Mouse (Mus musculus): ENCODE results near the gene Ifng. TPM values are rescaled to one million over a fixed set of nuclear protein-coding genes. Genes with fewer than 3 reads are reported as not detected.

The Ifng gene
- polyA plus RNA-seq, 1 experiment from 2014 or later = not detected

DNA sequence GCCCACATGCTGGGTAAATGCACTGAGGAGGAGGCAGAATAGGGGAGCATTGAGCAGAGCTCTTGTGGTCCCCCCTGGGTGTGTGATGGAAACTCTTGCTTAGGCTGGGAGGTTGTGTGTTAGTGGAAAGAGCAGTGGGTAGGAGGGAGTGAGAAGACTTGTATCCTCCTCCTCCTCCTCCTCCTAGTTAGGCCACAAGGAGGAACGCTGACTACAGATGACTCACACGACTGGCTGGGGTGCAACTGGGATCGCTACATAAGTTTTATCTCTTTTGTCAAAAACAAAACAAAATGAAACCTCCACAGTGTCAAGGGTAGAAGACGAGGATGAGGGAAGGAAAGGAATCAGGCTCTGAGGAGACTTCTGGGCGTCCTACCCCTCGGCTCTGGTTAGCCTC lies 2.2 kb downstream of the Ifng start:
- Histone ChIP-seq H3K4me2 (ENCODE audit: low read depth, low read length) (no peak overlapping the region), H3K27me3 (ENCODE audit: control insufficient read depth, insufficient read depth, low read length) (no peaks in the 10 kb centered on the region), H3K4me3 (ENCODE audit: low read depth, low read length) (no peak overlapping the region), H3K9ac (replicated peaks; ENCODE audit: low read depth, low read length) (no peak overlapping the region), H3K9me3 (ENCODE audit: control insufficient read depth, low read length) (no peaks in the 10 kb centered on the region), H3K27ac (ENCODE audit: low read depth, low read length) (no peak overlapping the region), H3K4me1 (ENCODE audit: control insufficient read depth, insufficient read depth, low read length) (no peaks in the 10 kb centered on the region), H3K36me3 (ENCODE audit: control insufficient read depth, insufficient read depth, low read length) (no peaks in the 10 kb centered on the region)
- 90% methylated on average over 6 of the region's 6 CpGs for WGBS
- no peak for ATAC-seq (ENCODE audit: low read depth)

DNA sequence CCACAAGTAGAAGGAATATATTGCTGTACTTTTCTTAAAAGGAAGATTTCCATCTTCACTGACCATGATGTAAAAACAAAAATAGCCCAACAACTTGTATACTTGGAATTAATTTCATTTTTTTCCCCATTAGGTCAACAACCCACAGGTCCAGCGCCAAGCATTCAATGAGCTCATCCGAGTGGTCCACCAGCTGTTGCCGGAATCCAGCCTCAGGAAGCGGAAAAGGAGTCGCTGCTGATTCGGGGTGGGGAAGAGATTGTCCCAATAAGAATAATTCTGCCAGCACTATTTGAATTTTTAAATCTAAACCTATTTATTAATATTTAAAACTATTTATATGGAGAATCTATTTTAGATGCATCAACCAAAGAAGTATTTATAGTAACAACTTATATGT lies 4.2 kb downstream of the Ifng start:
- H3K9ac ChIP-seq (replicated peaks; ENCODE audit: low read depth, low read length) = no peak overlapping the region
- H3K9me3 ChIP-seq (ENCODE audit: control insufficient read depth, low read length) = no peaks in the 10 kb centered on the region
- H3K27me3 ChIP-seq (ENCODE audit: control insufficient read depth, insufficient read depth, low read length) = no peaks in the 10 kb centered on the region
- no peak overlapping the region for H3K4me2 ChIP-seq (ENCODE audit: low read depth, low read length)
- WGBS = 95% methylated on average over 6 of the region's 6 CpGs
- no peak overlapping the region for H3K27ac ChIP-seq (ENCODE audit: low read depth, low read length)
- no peaks in the 10 kb centered on the region for H3K4me1 ChIP-seq (ENCODE audit: control insufficient read depth, insufficient read depth, low read length)
- H3K36me3 ChIP-seq (ENCODE audit: control insufficient read depth, insufficient read depth, low read length) = no peaks in the 10 kb centered on the region
- no peak overlapping the region for H3K4me3 ChIP-seq (ENCODE audit: low read depth, low read length)
- ATAC-seq (ENCODE audit: low read depth) = no peak

DNA sequence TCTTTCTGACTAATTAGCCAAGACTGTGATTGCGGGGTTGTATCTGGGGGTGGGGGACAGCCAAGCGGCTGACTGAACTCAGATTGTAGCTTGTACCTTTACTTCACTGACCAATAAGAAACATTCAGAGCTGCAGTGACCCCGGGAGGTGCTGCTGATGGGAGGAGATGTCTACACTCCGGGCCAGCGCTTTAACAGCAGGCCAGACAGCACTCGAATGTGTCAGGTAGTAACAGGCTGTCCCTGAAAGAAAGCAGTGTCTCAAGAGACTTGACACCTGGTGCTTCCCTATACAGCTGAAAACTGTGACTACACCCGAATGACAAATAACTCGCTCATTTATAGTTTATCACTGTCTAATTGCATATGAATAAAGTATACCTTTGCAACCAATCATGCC lies 4.7 kb downstream of the Ifng start:
- no peak overlapping the region for H3K27ac ChIP-seq (ENCODE audit: low read depth, low read length)
- H3K9ac ChIP-seq (replicated peaks; ENCODE audit: low read depth, low read length) = no peak overlapping the region
- no peaks in the 10 kb centered on the region for H3K36me3 ChIP-seq (ENCODE audit: control insufficient read depth, insufficient read depth, low read length)
- H3K4me3 ChIP-seq (ENCODE audit: low read depth, low read length) = no peak overlapping the region
- no peaks in the 10 kb centered on the region for H3K4me1 ChIP-seq (ENCODE audit: control insufficient read depth, insufficient read depth, low read length)
- H3K27me3 ChIP-seq (ENCODE audit: control insufficient read depth, insufficient read depth, low read length) = no peaks in the 10 kb centered on the region
- no peaks in the 10 kb centered on the region for H3K9me3 ChIP-seq (ENCODE audit: control insufficient read depth, low read length)
- no peak for ATAC-seq (ENCODE audit: low read depth)
- WGBS = 65% methylated on average over 8 of the region's 8 CpGs
- no peak overlapping the region for H3K4me2 ChIP-seq (ENCODE audit: low read depth, low read length)

DNA sequence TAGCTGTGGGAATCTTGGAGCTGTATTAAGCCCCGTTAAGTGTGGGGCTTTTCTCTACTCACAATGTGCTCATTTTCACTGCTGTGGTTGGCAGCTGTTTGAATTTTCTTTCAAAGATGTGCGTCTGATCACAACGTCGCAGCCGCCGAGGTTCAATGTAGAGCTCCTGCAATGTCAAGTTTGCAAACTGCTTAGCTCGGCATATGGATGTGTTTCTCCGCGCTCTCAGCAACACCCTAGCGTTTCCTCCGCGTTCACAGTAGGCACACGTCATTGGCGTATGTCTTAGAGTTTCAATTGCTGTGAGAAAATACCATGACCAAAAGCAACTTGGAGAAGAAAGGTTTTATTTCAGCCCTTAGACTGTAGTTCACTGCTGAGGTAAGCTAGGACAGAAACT lies 5.1 kb downstream of the Ifng start:
- Histone ChIP-seq H3K4me1 (ENCODE audit: control insufficient read depth, insufficient read depth, low read length) (no peaks in the 10 kb centered on the region), H3K9ac (replicated peaks; ENCODE audit: low read depth, low read length) (no peak overlapping the region), H3K27me3 (ENCODE audit: control insufficient read depth, insufficient read depth, low read length) (no peaks in the 10 kb centered on the region), H3K9me3 (ENCODE audit: control insufficient read depth, low read length) (no peaks in the 10 kb centered on the region), H3K4me2 (ENCODE audit: low read depth, low read length) (no peak overlapping the region), H3K4me3 (ENCODE audit: low read depth, low read length) (no peak overlapping the region), H3K36me3 (ENCODE audit: control insufficient read depth, insufficient read depth, low read length) (no peaks in the 10 kb centered on the region), H3K27ac (ENCODE audit: low read depth, low read length) (no peak overlapping the region)
- no peak for ATAC-seq (ENCODE audit: low read depth)
- WGBS = 70% methylated on average over 14 of the region's 14 CpGs

DNA sequence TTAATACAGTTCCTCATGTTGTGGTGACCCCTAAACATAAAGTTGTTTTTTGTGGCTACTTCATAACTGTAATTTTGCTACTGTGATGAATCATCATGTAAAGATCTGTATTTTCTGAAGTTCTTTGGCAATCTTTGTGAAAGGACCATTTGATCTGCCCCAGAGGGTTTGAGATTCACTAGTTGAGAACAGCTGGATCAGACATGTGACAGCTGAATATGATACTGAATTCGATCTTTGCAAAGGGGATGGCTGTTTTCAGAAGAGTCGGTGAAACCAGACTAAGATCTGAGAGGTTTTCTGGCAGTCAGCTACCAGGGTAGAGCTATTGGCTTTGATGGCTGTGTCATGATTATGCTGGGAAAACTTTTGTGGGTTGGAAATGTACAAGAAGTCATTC lies 10.9 kb downstream of the Ifng start:
- no peak overlapping the region for H3K9ac ChIP-seq (replicated peaks; ENCODE audit: low read depth, low read length)
- no peaks in the 10 kb centered on the region for H3K4me1 ChIP-seq (ENCODE audit: control insufficient read depth, insufficient read depth, low read length)
- no peak overlapping the region for H3K4me2 ChIP-seq (ENCODE audit: low read depth, low read length)
- H3K9me3 ChIP-seq (ENCODE audit: control insufficient read depth, low read length) = no peaks in the 10 kb centered on the region
- WGBS = 82% methylated on average over 2 of the region's 2 CpGs
- ATAC-seq (ENCODE audit: low read depth) = no peak
- H3K27ac ChIP-seq (ENCODE audit: low read depth, low read length) = no peak overlapping the region
- no peak overlapping the region for H3K4me3 ChIP-seq (ENCODE audit: low read depth, low read length)
- no peaks in the 10 kb centered on the region for H3K36me3 ChIP-seq (ENCODE audit: control insufficient read depth, insufficient read depth, low read length)
- no peaks in the 10 kb centered on the region for H3K27me3 ChIP-seq (ENCODE audit: control insufficient read depth, insufficient read depth, low read length)

DNA sequence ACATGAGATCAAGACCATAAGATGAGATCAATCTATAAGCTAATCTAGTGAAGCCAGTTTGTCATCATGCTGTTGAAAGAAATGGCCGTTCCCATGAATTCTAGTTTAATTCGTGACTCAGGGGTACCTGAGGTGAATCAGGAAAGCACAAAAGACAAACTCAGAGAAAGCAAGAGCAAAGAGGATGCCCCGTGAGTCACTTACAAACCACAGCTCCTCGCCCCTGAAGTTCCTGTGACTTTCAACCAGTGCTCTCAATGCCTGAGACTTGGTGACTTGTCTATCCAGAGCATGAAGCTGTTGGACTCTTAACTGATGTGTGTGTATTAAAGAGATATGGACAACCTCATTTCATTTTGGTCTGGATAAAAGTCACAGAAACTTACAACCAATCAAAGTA lies 17.9 kb downstream of the Ifng start:
- H3K27me3 ChIP-seq (ENCODE audit: control insufficient read depth, insufficient read depth, low read length) = no peaks in the 10 kb centered on the region
- H3K4me3 ChIP-seq (ENCODE audit: low read depth, low read length) = no peak overlapping the region
- H3K9me3 ChIP-seq (ENCODE audit: control insufficient read depth, low read length) = no peaks in the 10 kb centered on the region
- no peak overlapping the region for H3K27ac ChIP-seq (ENCODE audit: low read depth, low read length)
- WGBS = 87% methylated on average over 4 of the region's 4 CpGs
- no peak for ATAC-seq (ENCODE audit: low read depth)
- H3K9ac ChIP-seq (replicated peaks; ENCODE audit: low read depth, low read length) = no peak overlapping the region
- no peaks in the 10 kb centered on the region for H3K4me1 ChIP-seq (ENCODE audit: control insufficient read depth, insufficient read depth, low read length)
- no peaks in the 10 kb centered on the region for H3K36me3 ChIP-seq (ENCODE audit: control insufficient read depth, insufficient read depth, low read length)
- H3K4me2 ChIP-seq (ENCODE audit: low read depth, low read length) = no peak overlapping the region

DNA sequence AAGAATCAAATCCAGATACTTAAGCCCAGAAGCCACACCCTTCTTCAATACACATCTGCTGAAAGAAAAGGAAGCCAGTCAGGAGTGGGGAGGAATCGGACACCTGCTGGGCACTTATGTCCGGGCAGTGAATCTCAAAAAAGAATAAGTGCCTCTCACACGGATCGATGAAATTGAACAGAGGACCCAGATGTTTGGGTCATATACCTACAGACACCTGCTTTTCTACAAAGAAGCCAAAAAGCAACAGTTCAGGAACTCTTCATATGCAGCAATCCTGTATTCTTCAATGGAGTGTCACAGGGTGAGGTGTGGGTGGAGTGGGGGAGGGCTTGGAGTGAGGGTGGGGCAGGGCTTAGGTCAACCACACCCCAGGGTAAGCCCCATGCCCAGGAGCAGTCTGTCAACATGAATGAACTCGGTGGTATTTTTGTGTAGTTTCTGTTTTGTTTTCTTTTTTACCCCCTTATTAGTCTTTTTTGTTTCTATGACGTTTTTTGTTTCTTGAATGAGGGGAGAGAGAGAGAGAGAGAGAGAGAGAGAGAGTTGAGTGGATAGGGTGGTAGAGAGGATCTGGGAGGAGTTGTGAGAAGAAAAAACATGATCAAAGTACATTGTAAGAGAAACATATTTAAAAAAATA lies 20.4 kb downstream of the Ifng start:
- Histone ChIP-seq H3K9ac (replicated peaks; ENCODE audit: low read depth, low read length) (no peak overlapping the region), H3K27ac (ENCODE audit: low read depth, low read length) (no peak overlapping the region), H3K4me2 (ENCODE audit: low read depth, low read length) (no peak overlapping the region), H3K4me1 (ENCODE audit: control insufficient read depth, insufficient read depth, low read length) (no peaks in the 10 kb centered on the region), H3K27me3 (ENCODE audit: control insufficient read depth, insufficient read depth, low read length) (no peaks in the 10 kb centered on the region), H3K9me3 (ENCODE audit: control insufficient read depth, low read length) (no peaks in the 10 kb centered on the region), H3K4me3 (ENCODE audit: low read depth, low read length) (no peak overlapping the region), H3K36me3 (ENCODE audit: control insufficient read depth, insufficient read depth, low read length) (no peaks in the 10 kb centered on the region)
- ATAC-seq (ENCODE audit: low read depth) = no peak
- 50% methylated on average over 6 of the region's 6 CpGs for WGBS

DNA sequence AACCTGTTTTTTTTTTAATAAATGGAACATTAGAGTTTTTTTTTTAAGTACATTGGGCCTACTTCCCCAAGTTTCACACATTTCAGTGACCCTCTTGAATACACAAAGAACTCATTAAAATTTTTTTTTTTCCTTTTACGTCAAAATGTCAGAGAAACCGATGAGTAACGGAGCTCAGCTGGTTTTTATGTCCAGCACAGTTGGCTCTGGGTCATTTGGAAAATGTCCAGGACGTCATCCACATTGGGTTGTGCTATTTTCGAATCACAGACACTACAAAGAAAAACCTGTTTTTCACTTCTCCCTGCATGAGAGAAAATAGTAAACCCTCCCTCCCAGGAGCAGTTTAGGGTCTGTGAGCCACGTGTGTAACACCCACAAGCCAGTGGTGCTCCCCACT lies 25.6 kb downstream of the Ifng start:
- H3K4me3 ChIP-seq (ENCODE audit: low read depth, low read length) = no peak overlapping the region
- no peaks in the 10 kb centered on the region for H3K4me1 ChIP-seq (ENCODE audit: control insufficient read depth, insufficient read depth, low read length)
- no peak overlapping the region for H3K4me2 ChIP-seq (ENCODE audit: low read depth, low read length)
- 46% methylated on average over 6 of the region's 6 CpGs for WGBS
- no peaks in the 10 kb centered on the region for H3K9me3 ChIP-seq (ENCODE audit: control insufficient read depth, low read length)
- no peak overlapping the region for H3K27ac ChIP-seq (ENCODE audit: low read depth, low read length)
- no peaks in the 10 kb centered on the region for H3K36me3 ChIP-seq (ENCODE audit: control insufficient read depth, insufficient read depth, low read length)
- H3K27me3 ChIP-seq (ENCODE audit: control insufficient read depth, insufficient read depth, low read length) = no peaks in the 10 kb centered on the region
- no peak for ATAC-seq (ENCODE audit: low read depth)
- no peak overlapping the region for H3K9ac ChIP-seq (replicated peaks; ENCODE audit: low read depth, low read length)

DNA sequence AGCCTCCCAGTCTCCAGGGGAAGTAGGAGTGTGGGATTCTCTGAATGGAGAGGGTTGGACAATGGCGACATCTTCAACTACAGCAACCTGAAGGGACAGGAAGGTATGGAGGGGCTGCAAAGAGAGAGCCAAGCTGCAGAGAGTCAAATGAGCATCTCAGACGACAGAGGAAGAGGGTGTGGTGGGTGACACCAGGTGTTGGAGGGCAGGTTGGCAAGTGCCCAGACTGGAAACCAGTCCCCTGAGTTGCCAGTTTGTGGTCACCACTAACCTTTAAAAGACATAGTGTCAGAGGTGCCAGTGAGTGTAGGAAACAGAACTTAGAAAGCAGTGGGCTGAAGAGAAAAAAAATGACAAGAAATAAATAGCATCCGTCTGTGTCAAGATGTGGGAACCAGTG lies 28.2 kb downstream of the Ifng start:
- Histone ChIP-seq H3K27me3 (ENCODE audit: control insufficient read depth, insufficient read depth, low read length) (no peaks in the 10 kb centered on the region), H3K4me2 (ENCODE audit: low read depth, low read length) (no peak overlapping the region), H3K36me3 (ENCODE audit: control insufficient read depth, insufficient read depth, low read length) (no peaks in the 10 kb centered on the region), H3K9me3 (ENCODE audit: control insufficient read depth, low read length) (no peaks in the 10 kb centered on the region), H3K9ac (replicated peaks; ENCODE audit: low read depth, low read length) (no peak overlapping the region), H3K27ac (ENCODE audit: low read depth, low read length) (no peak overlapping the region), H3K4me1 (ENCODE audit: control insufficient read depth, insufficient read depth, low read length) (no peaks in the 10 kb centered on the region), H3K4me3 (ENCODE audit: low read depth, low read length) (no peak overlapping the region)
- WGBS = 86% methylated on average over 3 of the region's 3 CpGs
- no peak for ATAC-seq (ENCODE audit: low read depth)

Data from neural tube, embryonic 14.5 days (tissue).